Mouse (Mus musculus) stomach, postnatal 0 days (tissue): ENCODE measurements around the gene Ddx50.

ENCODE experiments used
- CTCF ChIP-seq: IDR thresholded peaks from 2 replicates; pipeline ENCODE4 v1.5.1; 2016; ENCODE audit warnings: antibody characterized with exemption, low read depth, mild to moderate bottlenecking, moderate library complexity
- EP300 ChIP-seq: optimal IDR thresholded peaks from 2 replicates; pipeline ENCODE3; 2016; ENCODE audit warnings: antibody characterized with exemption

GRCm38 (mm10) chr10:62582263-62582662 is 68.8 kb downstream of the Ddx50 start:
- TF ChIP-seq CTCF (no peak), EP300 (no peak)
